Mouse (Mus musculus): ENCODE results near the gene Fam83f. TPM values are rescaled to one million over a fixed set of nuclear protein-coding genes. Genes with fewer than 3 reads are reported as not detected.

Gene Fam83f
- polyA plus RNA-seq, 1 experiment from 2014 or later, result 4.0 TPM

DNA sequence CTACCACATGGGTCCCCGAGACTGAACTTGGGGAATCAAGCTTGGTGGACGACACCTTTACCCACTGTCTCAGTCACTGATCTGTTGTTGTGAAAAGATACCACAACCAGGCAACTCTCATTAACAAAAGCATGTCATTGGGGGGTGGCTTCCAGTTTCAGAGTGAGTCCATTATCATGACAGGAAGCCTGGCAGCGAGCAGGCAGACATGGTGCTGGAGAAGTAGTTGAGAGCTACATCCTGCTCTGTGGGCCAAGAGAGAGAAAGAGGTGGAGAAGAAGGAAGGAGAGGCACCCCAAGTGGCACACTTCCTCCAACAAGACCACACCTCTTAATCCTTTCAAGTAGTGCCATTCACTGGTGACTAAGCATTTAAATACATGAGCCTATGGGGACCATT lies 31.8 kb upstream of the Fam83f start:
- Histone ChIP-seq H3K4me1 (0 out of 2 replicates have a peak, but pooled peaks cover 2% of the 10 kb centered on the region), H3K9me3 (no peaks in the 10 kb centered on the region), H3K27me3 (no peaks in the 10 kb centered on the region), H3K4me3 (no peak overlapping the region), H3K36me3 (no peaks in the 10 kb centered on the region), H3K4me2 (no peak overlapping the region), H3K27ac (no peak overlapping the region), H3K9ac (no peak overlapping the region)
- ATAC-seq (ENCODE audit: insufficient number of reproducible peaks, insufficient read depth, low FRiP score, low TSS enrichment, low read depth), result no peak
- 85% methylated on average over 3 of the region's 3 CpGs for WGBS

DNA sequence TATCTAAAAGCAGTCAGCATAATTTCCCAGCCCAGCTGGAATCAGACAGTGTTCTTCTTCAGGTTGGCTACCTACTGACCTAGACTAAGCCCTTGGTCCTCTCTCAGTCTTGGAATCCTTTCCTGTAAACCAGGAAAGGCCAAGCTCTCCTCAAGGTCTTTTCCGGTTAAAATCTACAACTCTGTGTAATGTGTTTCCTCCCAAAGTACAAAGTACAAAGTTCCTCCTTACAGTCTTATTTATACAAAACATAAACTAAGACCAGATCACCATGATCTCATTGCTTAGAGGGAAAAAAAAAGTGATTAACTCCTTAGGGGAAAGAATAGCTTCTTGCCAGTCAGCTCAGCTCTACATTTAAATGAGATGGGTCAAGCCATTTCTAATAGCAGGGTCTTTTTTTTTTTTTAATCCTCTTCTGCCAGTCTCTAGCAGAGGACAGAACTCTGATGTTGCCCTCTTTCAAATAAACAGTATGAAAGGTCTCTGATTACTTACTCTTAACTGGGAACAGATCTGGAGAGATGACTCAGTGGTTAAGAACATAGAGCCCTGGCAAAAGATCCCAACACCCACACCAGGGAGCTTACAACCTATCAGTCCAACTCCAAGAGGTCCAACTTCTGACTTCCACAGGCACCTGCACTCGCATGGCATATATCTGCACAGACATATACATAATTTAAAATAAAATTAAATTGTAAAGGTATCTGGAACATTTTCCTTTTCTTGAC lies 29.8 kb upstream of the Fam83f start:
- Histone ChIP-seq H3K27ac (no peak overlapping the region), H3K4me3 (no peak overlapping the region), H3K4me1 (0 out of 2 replicates have a peak, but pooled peaks cover 2% of the 10 kb centered on the region), H3K4me2 (no peak overlapping the region), H3K9ac (no peak overlapping the region), H3K9me3 (no peaks in the 10 kb centered on the region), H3K36me3 (no peaks in the 10 kb centered on the region), H3K27me3 (no peaks in the 10 kb centered on the region)
- 65% methylated on average over 2 of the region's 2 CpGs for WGBS
- no peak for ATAC-seq (ENCODE audit: insufficient number of reproducible peaks, insufficient read depth, low FRiP score, low TSS enrichment, low read depth)

DNA sequence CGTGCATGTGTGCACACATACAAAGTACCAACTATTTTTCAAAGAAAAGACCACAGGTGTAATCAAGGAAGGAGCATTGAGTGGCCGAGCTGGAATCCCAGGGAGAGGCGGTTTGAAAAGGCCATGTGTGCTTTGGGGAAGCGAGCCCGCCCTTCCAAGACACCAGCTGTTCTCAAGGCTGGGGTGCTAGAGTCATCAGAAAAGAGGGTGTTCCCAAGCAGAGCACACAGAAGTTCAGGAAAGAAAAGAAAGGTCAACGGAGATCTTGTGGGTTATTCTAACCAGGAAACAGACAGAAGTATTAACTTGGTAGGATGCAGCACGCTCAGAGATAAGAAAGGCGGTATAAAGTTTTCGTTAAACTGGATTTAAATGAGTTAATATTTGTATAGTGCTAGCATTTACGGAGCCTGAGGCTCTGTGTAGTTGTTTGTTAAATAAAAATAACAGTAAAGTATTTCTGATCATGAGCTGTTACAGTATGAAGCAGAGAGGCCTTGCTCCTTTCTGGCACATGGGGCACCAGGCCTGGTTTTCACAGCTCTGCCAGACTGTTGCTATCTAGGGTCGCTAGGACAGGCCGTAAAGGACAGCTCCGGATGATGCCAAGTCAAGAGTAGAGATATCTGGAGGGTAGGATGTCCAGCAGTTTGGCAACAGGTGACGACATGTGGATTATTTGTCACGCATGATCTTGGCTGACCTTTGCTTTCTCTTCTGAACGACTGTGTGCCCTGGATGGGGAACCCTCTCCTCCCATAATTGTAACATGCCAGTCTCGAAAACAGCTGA lies 26.4 kb upstream of the Fam83f start:
- H3K27ac ChIP-seq, result no peak overlapping the region
- ATAC-seq (ENCODE audit: insufficient number of reproducible peaks, insufficient read depth, low FRiP score, low TSS enrichment, low read depth), result no peak
- peaks cover 20% of the 10 kb centered on the region for H3K4me1 ChIP-seq
- WGBS, result 84% methylated on average over 17 of the region's 17 CpGs
- H3K4me2 ChIP-seq, result no peak overlapping the region
- no peaks in the 10 kb centered on the region for H3K27me3 ChIP-seq
- H3K9ac ChIP-seq, result no peak overlapping the region
- no peaks in the 10 kb centered on the region for H3K9me3 ChIP-seq
- no peaks in the 10 kb centered on the region for H3K36me3 ChIP-seq
- no peak overlapping the region for H3K4me3 ChIP-seq

DNA sequence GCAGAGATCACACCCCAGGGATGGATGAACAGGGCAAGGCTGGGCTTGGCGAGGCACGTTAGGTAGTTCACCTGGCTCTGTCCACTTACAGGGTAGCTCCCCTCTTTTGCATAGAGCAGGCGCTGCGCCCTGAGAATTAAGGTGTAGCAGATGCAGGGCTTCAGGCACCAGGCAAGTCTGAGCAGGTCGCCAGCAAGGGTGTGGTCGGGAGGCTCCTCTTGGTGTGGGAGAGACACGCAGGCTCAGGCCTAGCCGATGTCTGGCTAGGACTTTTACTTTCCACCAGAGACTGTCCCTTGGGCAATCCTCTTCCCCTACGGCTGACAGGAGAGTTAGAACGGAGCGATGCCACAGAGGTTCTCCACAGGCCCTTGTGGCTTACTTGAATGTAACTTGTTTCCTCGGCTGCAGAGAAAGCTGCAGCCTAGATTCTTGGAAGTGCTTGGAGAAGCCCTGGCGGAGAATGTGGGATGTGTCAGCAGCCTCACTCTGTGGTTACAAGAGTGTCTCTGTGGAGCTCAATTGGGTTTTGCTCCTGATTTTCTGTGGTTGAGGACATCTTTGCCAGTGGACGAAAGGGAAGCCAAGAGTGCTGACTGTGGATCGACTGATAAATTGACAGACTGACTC lies 22.6 kb upstream of the Fam83f start:
- no peaks in the 10 kb centered on the region for H3K27me3 ChIP-seq
- peaks cover 22% of the 10 kb centered on the region for H3K4me1 ChIP-seq
- 59% methylated on average over 15 of the region's 15 CpGs for WGBS
- 0 out of 2 replicates have a peak overlapping the region, but pooled peaks have one; percentile 22 for H3K9ac ChIP-seq
- H3K4me2 ChIP-seq, result no peak overlapping the region
- no peak for ATAC-seq (ENCODE audit: insufficient number of reproducible peaks, insufficient read depth, low FRiP score, low TSS enrichment, low read depth)
- no peaks in the 10 kb centered on the region for H3K36me3 ChIP-seq
- H3K9me3 ChIP-seq, result no peaks in the 10 kb centered on the region
- no peak overlapping the region for H3K4me3 ChIP-seq
- H3K27ac ChIP-seq, result peak overlapping the region; percentile 40; the same call in 1 of the 2 replicates

DNA sequence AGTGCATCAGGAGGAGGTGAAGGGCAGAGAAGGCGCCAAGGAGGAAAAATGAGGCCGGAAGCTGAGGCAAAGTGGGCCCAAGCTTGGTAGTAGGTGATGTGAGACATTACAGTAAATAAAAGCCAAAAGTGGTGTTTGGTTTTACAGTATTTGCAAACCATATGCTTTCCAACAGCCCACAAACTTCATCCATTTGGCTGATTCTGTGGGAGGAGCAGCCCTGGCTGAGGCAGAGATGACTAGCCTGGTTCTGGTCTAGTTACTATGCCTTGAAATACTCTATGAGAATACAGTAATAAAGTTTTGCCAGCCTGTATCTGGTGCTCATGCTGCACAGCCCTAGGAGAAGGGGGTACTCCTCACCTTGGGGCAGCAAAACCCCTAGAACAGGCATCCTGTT lies 21.2 kb upstream of the Fam83f start:
- no peaks in the 10 kb centered on the region for H3K9me3 ChIP-seq
- peaks cover 22% of the 10 kb centered on the region for H3K4me1 ChIP-seq
- ATAC-seq (ENCODE audit: insufficient number of reproducible peaks, insufficient read depth, low FRiP score, low TSS enrichment, low read depth), result no peak
- H3K4me3 ChIP-seq, result no peak overlapping the region
- no peak overlapping the region for H3K4me2 ChIP-seq
- no peak overlapping the region for H3K9ac ChIP-seq
- no peaks in the 10 kb centered on the region for H3K27me3 ChIP-seq
- no peak overlapping the region for H3K27ac ChIP-seq
- 56% methylated on average over 2 of the region's 2 CpGs for WGBS
- no peaks in the 10 kb centered on the region for H3K36me3 ChIP-seq

DNA sequence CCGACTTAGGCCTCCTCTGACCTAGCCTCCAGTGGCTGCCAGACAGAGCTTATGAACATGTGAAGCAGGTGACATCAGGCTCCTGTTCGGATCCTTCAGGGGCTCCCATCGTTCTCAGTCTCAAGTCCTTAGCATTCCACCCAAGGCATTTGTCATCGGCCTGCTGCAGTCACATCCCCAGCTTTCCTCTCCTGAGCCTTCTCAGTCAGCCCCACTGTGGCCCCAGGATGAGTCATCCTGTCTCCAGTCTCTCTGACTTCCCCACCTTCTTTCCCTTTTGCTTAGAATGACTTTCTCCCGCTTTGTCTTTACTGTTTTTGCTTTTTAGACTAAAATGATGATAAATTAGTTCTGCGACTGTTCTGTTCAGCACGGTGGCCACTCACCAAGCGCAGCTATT lies 17.8 kb upstream of the Fam83f start:
- Histone ChIP-seq H3K4me3 (no peak overlapping the region), H3K27me3 (no peaks in the 10 kb centered on the region), H3K9me3 (no peaks in the 10 kb centered on the region), H3K4me2 (no peak overlapping the region), H3K27ac (no peak overlapping the region), H3K9ac (no peak overlapping the region), H3K36me3 (no peaks in the 10 kb centered on the region), H3K4me1 (peaks cover 18% of the 10 kb centered on the region)
- 78% methylated on average over 8 of the region's 8 CpGs for WGBS
- ATAC-seq (ENCODE audit: insufficient number of reproducible peaks, insufficient read depth, low FRiP score, low TSS enrichment, low read depth), result no peak

DNA sequence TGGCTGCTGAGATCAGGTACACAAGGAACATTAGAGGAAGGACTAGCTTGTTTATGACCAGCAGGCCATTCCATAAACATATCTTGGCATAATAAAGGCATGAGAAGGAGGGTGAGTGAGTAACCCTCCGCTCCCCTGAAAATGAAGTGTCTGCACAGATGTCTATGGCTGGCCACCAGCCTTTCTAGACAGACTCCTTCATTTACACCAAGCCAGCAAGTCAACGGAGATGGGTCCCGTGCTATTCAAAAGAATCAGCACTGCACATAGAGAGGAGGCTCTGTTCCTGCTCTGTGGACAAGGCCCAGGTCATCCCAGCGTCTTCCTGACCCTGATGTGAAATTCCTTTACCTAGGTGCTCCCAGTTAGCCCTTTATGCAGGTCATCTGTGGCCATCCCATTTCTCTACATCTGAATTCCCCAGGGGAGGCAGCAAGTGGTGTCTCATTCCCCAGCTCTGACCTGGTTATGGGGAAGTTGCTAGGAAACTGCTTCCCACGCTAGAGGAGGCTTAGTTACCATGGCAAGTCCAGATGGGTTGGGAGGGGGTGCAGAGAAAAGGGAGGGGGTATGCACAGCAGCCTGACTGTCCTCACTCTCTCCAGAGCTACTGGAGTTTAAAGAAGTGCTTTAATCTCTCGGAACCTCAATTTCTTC lies 12.7 kb upstream of the Fam83f start:
- Histone ChIP-seq H3K27ac (no peak overlapping the region), H3K4me2 (no peak overlapping the region), H3K9ac (no peak overlapping the region), H3K27me3 (no peaks in the 10 kb centered on the region), H3K9me3 (no peaks in the 10 kb centered on the region), H3K4me3 (no peak overlapping the region), H3K4me1 (no peaks in the 10 kb centered on the region), H3K36me3 (no peaks in the 10 kb centered on the region)
- no peak for ATAC-seq (ENCODE audit: insufficient number of reproducible peaks, insufficient read depth, low FRiP score, low TSS enrichment, low read depth)
- WGBS, result 72% methylated on average over 6 of the region's 6 CpGs

DNA sequence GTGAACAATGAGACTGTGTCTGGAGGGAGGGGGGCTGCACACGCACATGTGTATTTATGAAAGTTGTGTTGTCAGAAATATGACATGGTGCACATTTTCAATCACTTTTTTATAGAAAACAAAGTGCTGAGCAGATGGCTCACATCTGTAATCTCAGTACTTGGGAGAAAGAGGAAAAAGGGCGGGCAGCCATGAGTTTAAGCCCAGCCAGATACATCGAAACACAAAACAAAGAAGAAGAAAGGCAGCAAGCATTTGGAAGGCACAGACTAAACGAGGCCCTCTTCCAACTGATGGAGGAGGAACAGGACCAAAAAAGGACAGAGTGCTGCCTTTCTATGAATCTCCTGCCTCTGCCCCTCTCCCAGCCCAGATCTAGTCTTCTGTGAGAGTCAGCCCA lies 10.7 kb upstream of the Fam83f start:
- no peak overlapping the region for H3K4me3 ChIP-seq
- H3K9me3 ChIP-seq, result no peaks in the 10 kb centered on the region
- 52% methylated on average over 4 of the region's 4 CpGs for WGBS
- H3K36me3 ChIP-seq, result no peaks in the 10 kb centered on the region
- H3K27me3 ChIP-seq, result no peaks in the 10 kb centered on the region
- ATAC-seq (ENCODE audit: insufficient number of reproducible peaks, insufficient read depth, low FRiP score, low TSS enrichment, low read depth), result no peak
- H3K4me2 ChIP-seq, result no peak overlapping the region
- no peak overlapping the region for H3K27ac ChIP-seq
- H3K4me1 ChIP-seq, result no peaks in the 10 kb centered on the region
- no peak overlapping the region for H3K9ac ChIP-seq

DNA sequence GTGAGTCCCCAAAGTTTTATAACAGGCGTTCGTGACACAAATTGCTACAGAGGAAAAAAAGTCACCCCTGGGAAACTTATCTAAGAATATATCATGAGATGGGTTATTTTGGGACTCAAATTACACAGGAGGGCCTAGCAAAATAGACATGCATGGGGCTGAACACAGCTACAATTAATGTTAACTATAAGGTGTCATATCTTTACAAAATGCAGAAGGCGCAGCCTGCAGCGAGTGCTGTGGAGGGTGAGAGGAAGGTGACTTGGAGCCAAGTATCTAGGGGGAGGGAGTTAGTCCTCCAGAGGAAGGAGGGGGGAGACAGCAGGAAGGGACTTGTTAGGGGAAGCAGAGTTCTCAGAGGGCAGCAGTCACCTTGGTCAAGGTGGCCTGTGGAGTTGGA lies 7.2 kb upstream of the Fam83f start:
- H3K4me3 ChIP-seq, result no peak overlapping the region
- 79% methylated on average over 4 of the region's 4 CpGs for WGBS
- H3K4me2 ChIP-seq, result no peak overlapping the region
- no peak overlapping the region for H3K9ac ChIP-seq
- H3K27me3 ChIP-seq, result peaks cover 4% of the 10 kb centered on the region
- H3K4me1 ChIP-seq, result no peaks in the 10 kb centered on the region
- H3K27ac ChIP-seq, result no peak overlapping the region
- no peaks in the 10 kb centered on the region for H3K36me3 ChIP-seq
- H3K9me3 ChIP-seq, result no peaks in the 10 kb centered on the region
- ATAC-seq (ENCODE audit: insufficient number of reproducible peaks, insufficient read depth, low FRiP score, low TSS enrichment, low read depth), result no peak

DNA sequence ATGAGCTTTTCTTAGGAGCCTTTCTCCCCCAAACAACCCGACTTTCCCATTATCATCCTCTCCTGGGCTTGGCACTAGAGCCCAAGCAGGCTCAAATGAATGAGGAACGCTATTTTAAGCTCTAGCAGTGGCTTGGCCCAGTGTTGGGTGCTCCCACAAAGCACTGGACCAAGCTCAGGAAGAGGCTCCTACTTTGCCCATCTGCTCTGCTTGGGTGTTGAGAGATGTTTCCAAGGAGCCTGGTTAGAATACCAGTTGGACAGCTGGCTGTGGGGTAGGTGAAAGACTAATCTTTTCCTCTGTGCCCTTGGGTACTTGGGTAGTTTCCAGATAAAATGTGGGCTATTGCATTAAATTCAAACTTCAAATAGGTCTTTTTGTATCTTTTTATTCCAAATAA lies 1.2 kb downstream of the Fam83f start:
- no peak overlapping the region for H3K9ac ChIP-seq
- no peak overlapping the region for H3K27ac ChIP-seq
- H3K27me3 ChIP-seq, result peaks cover 56% of the 10 kb centered on the region
- H3K9me3 ChIP-seq, result no peaks in the 10 kb centered on the region
- H3K36me3 ChIP-seq, result no peaks in the 10 kb centered on the region
- no peak overlapping the region for H3K4me3 ChIP-seq
- no peak for ATAC-seq (ENCODE audit: insufficient number of reproducible peaks, insufficient read depth, low FRiP score, low TSS enrichment, low read depth)
- peak overlapping the region; percentile 79 for H3K4me2 ChIP-seq
- peaks cover 10% of the 10 kb centered on the region for H3K4me1 ChIP-seq
- 67% methylated on average over 2 of the region's 2 CpGs for WGBS

DNA sequence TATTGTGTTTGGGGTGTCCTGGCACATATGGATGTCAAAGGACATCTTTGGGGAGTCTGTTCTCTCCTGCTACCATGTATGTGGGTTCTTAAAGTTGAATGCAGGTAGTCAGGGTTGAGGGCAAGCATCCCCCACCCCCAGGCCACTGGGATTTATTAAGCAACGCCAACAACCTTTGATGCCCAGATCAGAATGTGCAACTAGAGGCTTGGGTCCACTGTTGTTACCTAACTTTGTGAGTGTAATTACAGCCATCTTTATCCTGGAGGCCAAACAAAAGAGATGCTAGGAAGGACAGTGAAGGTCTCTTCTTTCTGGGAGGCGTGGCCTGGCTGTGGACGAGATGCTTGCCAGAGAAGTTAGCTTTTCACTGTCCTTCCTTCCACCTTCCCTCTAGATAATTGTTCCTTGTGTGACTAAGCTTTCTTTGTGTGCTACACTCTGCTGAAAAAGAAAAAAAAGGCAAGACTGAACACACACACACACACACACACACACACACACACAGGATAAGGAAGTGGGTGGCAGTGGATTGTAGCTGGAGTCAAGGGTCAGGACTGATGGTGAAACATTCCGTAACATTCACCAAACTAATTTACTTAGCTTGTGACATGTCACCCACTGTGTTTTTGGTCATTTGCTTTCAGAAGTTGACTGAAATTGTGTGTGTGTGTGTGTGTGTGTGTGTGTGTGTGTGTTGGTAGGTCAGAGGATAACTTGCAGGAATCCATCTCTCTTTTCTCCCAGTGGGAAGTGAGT lies 1.9 kb downstream of the Fam83f start:
- H3K4me2 ChIP-seq, result no peak overlapping the region
- ATAC-seq (ENCODE audit: insufficient number of reproducible peaks, insufficient read depth, low FRiP score, low TSS enrichment, low read depth), result no peak

More for the DNA sequence above, 1.9 kb downstream of the Fam83f start:
- no peak overlapping the region for H3K4me3 ChIP-seq
- H3K27me3 ChIP-seq, result peaks cover 56% of the 10 kb centered on the region
- no peak overlapping the region for H3K9ac ChIP-seq
- H3K27ac ChIP-seq, result no peak overlapping the region
- H3K4me1 ChIP-seq, result peaks cover 14% of the 10 kb centered on the region
- H3K36me3 ChIP-seq, result no peaks in the 10 kb centered on the region
- H3K9me3 ChIP-seq, result no peaks in the 10 kb centered on the region
- 54% methylated on average over 4 of the region's 4 CpGs for WGBS

Measured in embryonic facial prominence, embryonic 13.5 days (tissue).